Mouse (Mus musculus) naive thymus-derived CD4-positive, alpha-beta T cell, adult 2 months (primary cell): ENCODE measurements around the gene Mkln1.
"Not testable (repeated sequence)": the region's sequence is repeated elsewhere in the genome, so short reads cannot be mapped to it uniquely, and the experiment has no call there.

ENCODE experiments used
- DNase-seq: peaks from one replicate; pipeline ENCODE4 v3.0.0-alpha.2; 2011; ENCODE audit warnings: low read depth

Mkln1 gene

DNA sequence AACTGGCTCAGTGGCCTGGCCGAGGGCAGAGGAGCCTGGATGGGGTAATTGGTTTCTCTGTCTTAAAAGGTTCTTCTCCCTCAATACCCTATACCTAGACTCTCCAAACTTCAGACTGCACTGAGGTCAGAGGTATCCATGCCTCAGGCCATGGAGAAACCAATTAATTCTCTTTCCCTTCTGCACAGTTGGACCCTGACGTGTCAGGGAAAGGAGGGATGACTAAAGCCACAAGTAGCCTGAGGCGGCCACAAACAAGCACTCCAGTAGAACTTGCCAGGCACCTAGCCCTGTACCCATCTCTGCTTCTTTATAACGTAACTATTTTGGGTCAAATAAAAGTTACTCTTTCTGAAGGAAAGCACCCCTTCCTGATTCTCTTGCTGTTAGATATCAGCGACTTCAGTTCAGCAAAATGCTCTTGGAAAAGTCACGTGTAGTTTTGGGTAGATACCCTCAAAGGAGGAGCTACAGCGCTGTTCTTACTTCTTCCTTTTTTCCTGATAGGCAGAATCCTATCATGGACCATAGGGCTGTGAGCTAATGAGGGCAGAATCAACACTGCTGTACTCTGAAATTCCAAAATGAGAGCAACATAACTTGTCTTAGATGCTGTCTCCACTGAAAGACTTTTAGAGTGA, 158.0 kb downstream of the Mkln1 start:
- no peak for DNase-seq

DNA sequence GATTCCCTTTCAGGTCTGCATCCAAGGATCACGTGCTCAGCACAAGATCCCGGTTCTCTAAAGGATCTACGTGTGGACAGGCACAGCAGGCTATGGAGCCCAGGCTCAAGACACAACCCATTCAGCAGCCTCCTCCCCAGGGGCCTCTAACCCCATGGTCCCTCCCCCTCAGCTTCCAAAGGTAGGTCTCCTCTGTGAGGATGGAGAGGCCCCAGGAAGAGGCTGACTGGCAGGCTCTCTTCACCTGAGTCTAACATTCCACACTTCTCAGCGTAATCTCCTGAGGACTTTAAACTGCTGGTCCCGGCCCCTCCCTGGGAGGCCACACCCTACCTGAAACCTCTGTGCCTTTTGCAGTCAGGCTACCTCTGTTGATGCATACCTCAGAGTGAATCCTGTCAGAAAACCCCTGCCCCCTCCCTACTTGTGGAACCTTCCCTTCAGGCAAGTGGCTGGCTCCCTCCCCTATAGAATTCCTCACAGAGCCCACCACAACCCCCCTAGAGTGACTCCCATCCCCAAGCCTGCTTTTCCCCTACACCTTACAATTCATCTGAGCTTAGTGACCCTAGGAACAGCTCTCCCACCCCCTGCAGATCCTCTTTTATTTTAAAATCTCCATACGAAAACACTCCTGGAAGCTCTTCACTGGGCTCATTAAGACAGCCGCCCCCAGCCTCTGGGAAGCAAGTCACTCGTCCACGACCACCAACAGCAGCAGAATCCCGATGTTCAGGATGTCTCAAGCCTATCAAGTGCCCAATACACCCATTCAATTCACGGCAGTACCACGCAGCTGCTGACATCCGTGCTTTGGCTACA, 161.8 kb downstream of the Mkln1 start:
- DNase-seq = no peak

GRCm38 (mm10) chr6:31561948-31562347, 163.4 kb downstream of the Mkln1 start:
- not testable (repeated sequence) for DNase-seq

- peak; percentile 4 for DNase-seq
Measured at GRCm38 (mm10) chr6:31562371-31563080, 164.0 kb downstream of the Mkln1 start.

DNA sequence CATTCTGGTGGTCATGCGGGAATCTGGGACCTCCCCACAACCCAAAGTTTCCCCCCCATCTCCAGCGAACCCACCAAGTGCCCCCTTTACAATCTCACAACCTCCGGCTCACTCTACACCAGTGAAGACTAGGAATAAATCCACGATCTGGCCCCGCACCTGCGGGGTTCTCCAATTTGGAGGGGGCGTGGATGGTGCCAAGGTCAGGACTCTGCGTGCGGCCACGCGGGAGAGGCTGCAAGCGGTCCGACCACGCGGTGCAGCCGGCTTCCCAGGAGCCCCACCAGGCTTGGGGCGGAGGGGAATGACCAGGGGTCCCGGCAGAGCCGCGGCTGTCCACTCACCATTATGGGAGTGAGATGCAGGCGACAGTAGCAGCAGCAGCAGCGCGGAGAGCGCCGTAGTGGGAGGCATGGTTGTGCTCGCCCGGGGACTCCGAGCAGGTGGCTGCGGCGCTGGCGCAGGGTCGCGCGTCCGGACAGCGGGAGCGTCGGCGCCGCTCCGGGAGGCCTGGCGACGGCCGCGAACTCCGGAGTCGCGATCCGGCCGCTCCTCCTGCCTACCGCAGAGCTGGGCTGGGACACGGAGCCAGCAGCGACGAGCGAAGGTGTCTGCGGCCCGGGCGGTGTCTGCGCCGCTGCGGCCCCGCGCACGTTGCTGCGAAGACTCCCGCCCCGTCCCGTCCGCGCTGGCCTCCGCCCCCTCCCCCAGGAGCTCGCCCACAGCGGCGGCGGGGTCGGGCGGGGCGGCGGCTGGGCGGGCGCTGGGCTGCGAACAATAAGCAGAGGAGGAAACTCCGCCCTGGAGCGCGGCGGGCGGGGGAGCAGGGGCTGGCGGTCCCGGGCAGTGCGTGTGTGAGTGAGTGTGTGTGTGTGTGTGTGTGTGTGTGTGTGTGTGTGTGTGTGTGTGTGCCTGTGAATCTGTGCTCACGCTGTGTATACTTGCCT, 165.0 kb downstream of the Mkln1 start, which contains the start of gene Podxl:
TSS of gene Podxl (minus strand) at position 747 of the 947 bp plus-strand sequence.
- peak; percentile 49 for DNase-seq

DNA sequence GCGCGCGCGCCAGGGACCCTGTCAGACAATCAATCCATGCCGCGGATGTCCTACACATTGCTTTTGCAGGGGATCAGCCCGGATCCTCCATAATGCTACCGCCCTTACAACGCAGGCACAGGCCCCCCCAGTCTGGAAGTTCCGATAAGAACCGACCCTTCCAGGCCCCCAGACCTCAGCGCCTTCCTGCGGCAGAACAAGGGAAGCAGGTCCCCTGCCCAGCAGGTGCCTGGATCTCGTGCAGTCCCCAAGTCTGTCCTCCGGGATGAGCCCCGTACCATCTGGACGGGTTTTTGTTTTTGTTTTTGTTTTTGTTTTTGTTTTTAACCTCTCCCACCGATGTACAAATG, 165.6 kb downstream of the Mkln1 start:
- no peak for DNase-seq

- DNase-seq = peak; percentile 8
Measured at GRCm38 (mm10) chr6:31564901-31565391, 166.4 kb downstream of the Mkln1 start.
